Mouse (Mus musculus): ENCODE results near the gene Alk.

- TF ChIP-seq POLR2A (IDR thresholded peaks at IDR 0.05; ENCODE audit: extremely low read depth, insufficient read depth, low read length): no peak
- peak; percentile 54 for TF ChIP-seq CTCF (IDR thresholded peaks at IDR 0.05; ENCODE audit: extremely low read depth, insufficient read depth, low read length)
Observed at GRCm38 (mm10) chr17:71909107-71909506, 695.3 kb downstream of the Alk start.
